Mouse (Mus musculus): ENCODE measurements around the gene Zfp184. TPM values are rescaled to one million over a fixed set of nuclear protein-coding genes. Genes with fewer than 3 reads are reported as not detected.

The Zfp184 gene
- total and polyA plus RNA-seq, 2 experiments from 2014 or later = 15.3 to 21.6 TPM

- TF ChIP-seq CTCF (IDR thresholded peaks at IDR 0.05; ENCODE audit: low read depth) = no peak
Observed at GRCm38 (mm10) chr13:21915487-21915886, 29.4 kb upstream of the Zfp184 start.

DNA sequence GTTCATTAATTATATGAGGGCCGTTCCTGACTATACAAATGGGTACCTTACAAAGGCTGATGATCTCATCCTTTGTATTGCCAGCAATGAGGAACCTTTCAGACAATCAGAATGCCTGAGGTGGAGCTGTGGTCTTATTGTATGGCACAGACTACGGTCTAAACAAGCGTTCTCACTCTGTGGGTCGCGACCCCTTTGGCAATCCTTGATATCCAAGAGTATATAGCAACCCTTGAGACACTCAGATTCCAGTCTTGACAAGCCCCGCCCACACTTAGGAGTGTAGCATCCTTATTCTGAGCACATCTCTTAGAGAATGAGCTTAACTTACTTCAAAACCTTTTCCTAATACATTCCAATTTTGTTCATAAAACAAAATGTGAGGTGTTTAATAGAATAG is 28.8 kb upstream of the Zfp184 start:
- Histone ChIP-seq H3K4me3 (ENCODE audit: low read depth, low read length) (no peak overlapping the region), H3K27ac (ENCODE audit: low read depth, low read length) (no peak overlapping the region), H3K36me3 (ENCODE audit: insufficient read depth) (no peaks in the 10 kb centered on the region), H3K9ac (no peak overlapping the region), H3K4me2 (ENCODE audit: low read depth) (no peak overlapping the region), H3K9me3 (ENCODE audit: low read length) (no peaks in the 10 kb centered on the region), H3K27me3 (ENCODE audit: insufficient read depth, low read length) (peaks cover 62% of the 10 kb centered on the region), H3K4me1 (ENCODE audit: insufficient read depth) (peaks cover 3% of the 10 kb centered on the region; the same call in 1 of the 2 replicates)
- no peak for ATAC-seq
- DNase-seq = no peak
- no peak for TF ChIP-seq CTCF (IDR thresholded peaks at IDR 0.05; ENCODE audit: low read depth)
- 41% methylated on average over 6 of the region's 6 CpGs for WGBS

More at GRCm38 (mm10) chr13:21915487-21915886, 29.4 kb upstream of the Zfp184 start:
- Histone ChIP-seq H3K27me3 (ENCODE audit: insufficient read depth, low read length) (peaks cover 61% of the 10 kb centered on the region), H3K36me3 (ENCODE audit: insufficient read depth) (no peaks in the 10 kb centered on the region), H3K9me3 (ENCODE audit: low read length) (no peaks in the 10 kb centered on the region), H3K4me1 (ENCODE audit: insufficient read depth) (peaks cover 3% of the 10 kb centered on the region; the same call in 1 of the 2 replicates), H3K9ac (no peak overlapping the region), H3K4me3 (ENCODE audit: low read depth, low read length) (no peak overlapping the region), H3K27ac (ENCODE audit: low read depth, low read length) (no peak overlapping the region), H3K4me2 (ENCODE audit: low read depth) (no peak overlapping the region)
- ATAC-seq = no peak
- 61% methylated on average over 5 of the region's 5 CpGs for WGBS
- DNase-seq = no peak

GRCm38 (mm10) chr13:21917040-21917439 is 27.9 kb upstream of the Zfp184 start:
- Histone ChIP-seq H3K36me3 (ENCODE audit: insufficient read depth) (no peaks in the 10 kb centered on the region), H3K4me2 (ENCODE audit: low read depth) (no peak overlapping the region), H3K9ac (no peak overlapping the region), H3K27me3 (ENCODE audit: insufficient read depth, low read length) (peaks cover 66% of the 10 kb centered on the region), H3K4me3 (ENCODE audit: low read depth, low read length) (no peak overlapping the region), H3K27ac (ENCODE audit: low read depth, low read length) (no peak overlapping the region), H3K9me3 (ENCODE audit: low read length) (no peaks in the 10 kb centered on the region), H3K4me1 (ENCODE audit: insufficient read depth) (peaks cover 3% of the 10 kb centered on the region; the same call in 1 of the 2 replicates)
- DNase-seq (no peak), ATAC-seq (no peak)
- no peak for TF ChIP-seq CTCF (IDR thresholded peaks at IDR 0.05; ENCODE audit: low read depth)
- WGBS = 10% methylated on average over 13 of the region's 13 CpGs

GRCm38 (mm10) chr13:21917480-21917879 is 27.4 kb upstream of the Zfp184 start:
- Histone ChIP-seq H3K27me3 (ENCODE audit: insufficient read depth, low read length) (peaks cover 66% of the 10 kb centered on the region), H3K4me2 (ENCODE audit: low read depth) (peak overlapping the region; percentile 38; the same call in 1 of the 2 replicates), H3K36me3 (ENCODE audit: insufficient read depth) (no peaks in the 10 kb centered on the region), H3K4me1 (ENCODE audit: insufficient read depth) (peaks cover 3% of the 10 kb centered on the region; the same call in 1 of the 2 replicates), H3K9ac (no peak overlapping the region), H3K4me3 (ENCODE audit: low read depth, low read length) (peak overlapping the region; percentile 35; the same call in 1 of the 2 replicates), H3K9me3 (ENCODE audit: low read length) (no peaks in the 10 kb centered on the region), H3K27ac (ENCODE audit: low read depth, low read length) (no peak overlapping the region)
- 3% methylated on average over 11 of the region's 11 CpGs for WGBS
- DNase-seq (no peak), ATAC-seq (no peak)
- no peak for TF ChIP-seq CTCF (IDR thresholded peaks at IDR 0.05; ENCODE audit: low read depth)

- H3K4me2 ChIP-seq (ENCODE audit: low read depth) = peak overlapping the region; percentile 38
- no peak overlapping the region for H3K27ac ChIP-seq (ENCODE audit: low read depth, low read length)
- H3K27me3 ChIP-seq (ENCODE audit: insufficient read depth, low read length) = peaks cover 66% of the 10 kb centered on the region
- peaks cover 3% of the 10 kb centered on the region; the same call in 1 of the 2 replicates for H3K4me1 ChIP-seq (ENCODE audit: insufficient read depth)
- no peak overlapping the region for H3K9ac ChIP-seq
- WGBS = 2% methylated on average over 16 of the region's 16 CpGs
- no peaks in the 10 kb centered on the region for H3K9me3 ChIP-seq (ENCODE audit: low read length)
- no peak for TF ChIP-seq CTCF (IDR thresholded peaks at IDR 0.05; ENCODE audit: low read depth)
- no peak for DNase-seq
- no peaks in the 10 kb centered on the region for H3K36me3 ChIP-seq (ENCODE audit: insufficient read depth)
- H3K4me3 ChIP-seq (ENCODE audit: low read depth, low read length) = peak overlapping the region; percentile 35
- no peak for ATAC-seq
Observed at GRCm38 (mm10) chr13:21917992-21918391, 26.9 kb upstream of the Zfp184 start.

DNA sequence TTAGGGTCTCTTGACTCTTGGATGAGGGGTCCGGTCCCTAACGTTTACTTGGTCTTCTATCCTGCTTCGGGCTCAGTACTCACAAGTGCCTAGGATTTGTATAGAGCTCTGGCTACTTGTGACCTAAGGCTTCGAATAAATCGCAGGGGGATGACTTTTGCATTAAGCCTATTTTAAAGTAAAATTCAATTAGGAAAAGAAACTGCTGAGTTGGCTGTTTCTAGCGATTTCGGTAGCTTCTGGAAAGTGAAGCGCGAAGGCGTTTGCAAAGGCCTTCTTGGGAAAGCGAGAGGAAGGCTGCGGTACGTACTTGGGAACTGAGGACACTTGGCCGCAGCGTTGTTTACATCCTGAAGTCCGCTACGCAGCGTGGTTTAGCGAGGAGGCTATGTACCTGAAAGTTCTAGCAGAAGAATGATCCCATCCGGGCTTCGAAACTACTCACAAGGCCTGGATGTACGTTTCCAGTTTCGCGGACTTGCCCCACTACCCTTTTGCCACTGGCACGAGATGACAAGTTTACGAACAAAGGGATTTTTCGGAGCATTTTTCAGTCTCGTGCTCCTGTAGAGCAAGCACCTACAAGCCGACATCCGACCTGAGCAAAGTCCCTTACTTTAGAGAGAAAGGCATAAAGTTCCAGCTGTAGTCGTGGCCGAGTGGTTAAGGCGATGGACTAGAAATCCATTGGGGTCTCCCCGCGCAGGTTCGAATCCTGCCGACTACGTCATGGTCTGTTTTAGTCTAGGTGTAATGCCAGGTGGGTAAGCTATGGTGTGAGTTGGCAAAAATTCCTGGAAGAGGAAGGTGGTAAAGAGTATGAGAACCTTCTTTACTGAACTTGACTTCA is 26.1 kb upstream of the Zfp184 start:
- 1% methylated on average over 38 of the region's 38 CpGs for WGBS
- H3K27ac ChIP-seq (ENCODE audit: low read depth, low read length) = no peak overlapping the region
- H3K4me1 ChIP-seq (ENCODE audit: insufficient read depth) = peaks cover 3% of the 10 kb centered on the region; the same call in 1 of the 2 replicates
- H3K4me2 ChIP-seq (ENCODE audit: low read depth) = peak overlapping the region; percentile 48
- DNase-seq (peak; percentile 67), ATAC-seq (no peak; the same call in 1 of the 2 replicates)
- H3K9me3 ChIP-seq (ENCODE audit: low read length) = no peaks in the 10 kb centered on the region
- H3K36me3 ChIP-seq (ENCODE audit: insufficient read depth) = no peaks in the 10 kb centered on the region
- TF ChIP-seq CTCF (IDR thresholded peaks at IDR 0.05; ENCODE audit: low read depth) = no peak
- no peak overlapping the region for H3K9ac ChIP-seq
- peak overlapping the region; percentile 35 for H3K4me3 ChIP-seq (ENCODE audit: low read depth, low read length)
- peaks cover 64% of the 10 kb centered on the region for H3K27me3 ChIP-seq (ENCODE audit: insufficient read depth, low read length)

- no peak for DNase-seq
- TF ChIP-seq CTCF (IDR thresholded peaks at IDR 0.05; ENCODE audit: low read depth) = no peak
- H3K36me3 ChIP-seq (ENCODE audit: insufficient read depth) = no peaks in the 10 kb centered on the region
- no peak overlapping the region for H3K4me3 ChIP-seq (ENCODE audit: low read depth, low read length)
- peaks cover 55% of the 10 kb centered on the region for H3K27me3 ChIP-seq (ENCODE audit: insufficient read depth, low read length)
- no peak for ATAC-seq
- no peak overlapping the region for H3K4me2 ChIP-seq (ENCODE audit: low read depth)
- no peaks in the 10 kb centered on the region for H3K9me3 ChIP-seq (ENCODE audit: low read length)
- H3K27ac ChIP-seq (ENCODE audit: low read depth, low read length) = no peak overlapping the region
- H3K4me1 ChIP-seq (ENCODE audit: insufficient read depth) = peaks cover 3% of the 10 kb centered on the region; the same call in 1 of the 2 replicates
- WGBS = 4% methylated on average over 11 of the region's 11 CpGs
- no peak overlapping the region for H3K9ac ChIP-seq
Observed at GRCm38 (mm10) chr13:21919836-21920431, 25.0 kb upstream of the Zfp184 start.
